Mouse (Mus musculus) forebrain, embryonic 10.5 days (tissue): ENCODE results near the gene Tmem156. TPM values are rescaled to one million over a fixed set of nuclear protein-coding genes. Genes with fewer than 3 reads are reported as not detected.

ENCODE experiments used
- DNase-seq: peaks from one replicate; pipeline ENCODE4 v3.0.0-alpha.2; 2017; ENCODE audit warnings: low spot score; ENCODE audit errors: extremely low spot score
- H3K27ac ChIP-seq: fragments of 300-500 bp; sonication (generic); 2 replicates; pipeline ENCODE4 v1.5.1; 2016; ENCODE audit warnings: mild to moderate bottlenecking
- H3K27me3 ChIP-seq: fragments of 300-500 bp; sonication (generic); 2 replicates; pipeline ENCODE4 v1.6.1; 2016; ENCODE audit warnings: mild to moderate bottlenecking; ENCODE audit not compliant: poor library complexity, severe bottlenecking
- H3K36me3 ChIP-seq: fragments of 300-500 bp; sonication (generic); replicated peaks from 2 replicates; pipeline ENCODE4 v1.6.1; 2016; ENCODE audit warnings: mild to moderate bottlenecking, moderate library complexity
- H3K4me1 ChIP-seq: fragments of 300-500 bp; sonication (generic); 2 replicates; pipeline ENCODE4 v1.6.1; 2016
- H3K4me3 ChIP-seq: fragments of 300-500 bp; sonication (generic); 2 replicates; pipeline ENCODE4 v1.5.1; 2016; ENCODE audit warnings: mild to moderate bottlenecking, moderate library complexity
- H3K9me3 ChIP-seq: fragments of 300-500 bp; sonication (generic); 2 replicates; pipeline ENCODE4 v1.6.1; 2016; ENCODE audit warnings: mild to moderate bottlenecking, moderate library complexity
- WGBS: fragments of 180-500 bp; shearing (Covaris S2); methylation state at CpG from one replicate; pipeline ENCODE4 v1.1.7; 2016; 5-methylcytosine and 5-hydroxymethylcytosine counted together
- polyA plus RNA-seq: library from polyadenylated mRNA; unstranded; fragments of >200 nt; fragmentation: Nextera tagmentation; extraction: Ambion mirVana; gene quantifications from 2 replicates; pipeline ENCODE4 v1.2.1, GENCODE M21; 2016

The Tmem156 gene
- polyA plus RNA-seq: not detected in 2 replicates

DNA sequence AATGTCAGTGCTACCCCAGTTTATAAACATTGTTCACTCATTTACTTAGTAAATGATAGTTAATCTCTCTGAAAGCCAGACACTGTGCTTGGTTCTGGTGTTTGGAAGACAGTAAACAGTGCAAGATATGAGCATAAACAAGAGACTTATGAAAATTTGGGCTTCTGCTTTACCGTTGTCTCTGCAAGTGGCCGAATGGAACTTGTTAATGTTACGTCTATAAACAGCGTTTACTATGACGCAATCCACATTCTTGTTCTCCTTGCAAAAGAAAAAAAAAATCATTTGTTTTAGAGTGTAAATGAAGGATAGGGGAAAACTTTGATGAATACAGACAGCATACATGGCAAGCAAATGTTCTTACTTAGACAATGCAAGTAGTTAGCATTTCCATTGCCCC is at the start of gene Tmem156:
Tmem156 (minus strand) TSS at position 212 of the 400 bp plus-strand sequence.
- 90% methylated on average over 5 of the region's 5 CpGs for WGBS
- Histone ChIP-seq H3K36me3 (no peaks in the 10 kb centered on the region), H3K9me3 (no peaks in the 10 kb centered on the region), H3K4me3 (no peak within 1 kb of the TSS), H3K27me3 (no peaks in the 10 kb centered on the region), H3K27ac (no peak within 1 kb of the TSS), H3K4me1 (no peaks in the 10 kb centered on the region)
- DNase-seq: no peak

GRCm38 (mm10) chr5:65141242-65141641 is 49.3 kb upstream of the Tmem156 start:
- 93% methylated on average over 8 of the region's 8 CpGs for WGBS

GRCm38 (mm10) chr5:65137073-65137472 is 45.1 kb upstream of the Tmem156 start:
- no peaks in the 10 kb centered on the region for H3K9me3 ChIP-seq
- 80% methylated on average over 6 of the region's 6 CpGs for whole genome bisulfite sequencing
- DNase-seq: no peak
- no peak overlapping the region for H3K27ac ChIP-seq
- H3K4me1 ChIP-seq: peaks cover 8% of the 10 kb centered on the region; the same call in 1 of the 2 replicates
- peaks cover 9% of the 10 kb centered on the region for H3K36me3 ChIP-seq
- no peak overlapping the region for H3K4me3 ChIP-seq
- no peaks in the 10 kb centered on the region for H3K27me3 ChIP-seq

More at GRCm38 (mm10) chr5:65141242-65141641, 49.3 kb upstream of the Tmem156 start:
- Histone ChIP-seq H3K27ac (no peak overlapping the region), H3K4me1 (0 out of 2 replicates have a peak, but pooled peaks cover 3% of the 10 kb centered on the region), H3K27me3 (no peaks in the 10 kb centered on the region), H3K36me3 (peaks cover 37% of the 10 kb centered on the region), H3K9me3 (no peaks in the 10 kb centered on the region), H3K4me3 (no peak overlapping the region)
- no peak for DNase-seq

GRCm38 (mm10) chr5:65136159-65136558 is 44.2 kb upstream of the Tmem156 start:
- no peak overlapping the region for H3K4me3 ChIP-seq
- no peaks in the 10 kb centered on the region for H3K27me3 ChIP-seq
- peaks cover under 1% of the 10 kb centered on the region for H3K36me3 ChIP-seq
- 88% methylated on average over 7 of the region's 7 CpGs for WGBS
- H3K9me3 ChIP-seq: no peaks in the 10 kb centered on the region
- no peak overlapping the region for H3K27ac ChIP-seq
- no peak for DNase-seq
- peaks cover 15% of the 10 kb centered on the region for H3K4me1 ChIP-seq

- no peaks in the 10 kb centered on the region for H3K36me3 ChIP-seq
- H3K4me3 ChIP-seq: peak overlapping the region; percentile 62
- H3K27me3 ChIP-seq: no peaks in the 10 kb centered on the region
- H3K27ac ChIP-seq: peak overlapping the region; percentile 89
- H3K9me3 ChIP-seq: no peaks in the 10 kb centered on the region
- DNase-seq: peak; percentile 24
- WGBS: 13% methylated on average over 20 of the region's 20 CpGs
- H3K4me1 ChIP-seq: peaks cover 44% of the 10 kb centered on the region
Observed at GRCm38 (mm10) chr5:65131211-65131879, 39.4 kb upstream of the Tmem156 start.

GRCm38 (mm10) chr5:65130528-65131210 is 38.7 kb upstream of the Tmem156 start:
- Histone ChIP-seq H3K27ac (peak overlapping the region; percentile 89), H3K36me3 (no peaks in the 10 kb centered on the region), H3K27me3 (no peaks in the 10 kb centered on the region), H3K4me3 (peak overlapping the region; percentile 62), H3K9me3 (no peaks in the 10 kb centered on the region), H3K4me1 (peaks cover 37% of the 10 kb centered on the region)
- peak; percentile 70 for DNase-seq
- 2% methylated on average over 12 of the region's 12 CpGs for WGBS

DNA sequence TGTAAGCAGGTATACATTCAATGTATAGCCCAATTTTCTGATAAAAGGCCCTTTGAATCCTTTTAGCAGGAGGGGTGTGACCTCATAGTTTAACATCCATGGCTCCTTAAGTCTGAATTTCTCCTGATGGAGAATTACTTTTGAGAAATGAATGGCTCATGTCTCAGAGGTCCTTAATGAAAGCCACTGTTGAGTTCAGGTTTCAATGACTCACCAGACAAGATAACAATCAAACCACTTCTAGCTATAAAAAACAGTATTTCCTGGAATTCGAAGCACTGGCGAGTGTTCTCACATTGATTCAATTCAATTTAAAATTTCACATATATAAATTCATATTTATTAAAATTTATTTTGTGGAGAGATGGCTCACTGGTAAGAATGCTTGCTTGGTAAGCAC is 36.5 kb upstream of the Tmem156 start:
- Histone ChIP-seq H3K27me3 (no peaks in the 10 kb centered on the region), H3K4me1 (peaks cover 37% of the 10 kb centered on the region), H3K4me3 (no peak overlapping the region), H3K9me3 (no peaks in the 10 kb centered on the region), H3K36me3 (no peaks in the 10 kb centered on the region), H3K27ac (peak overlapping the region; percentile 89)
- 80% methylated on average over 2 of the region's 2 CpGs for WGBS
- DNase-seq: no peak

- no peaks in the 10 kb centered on the region for H3K36me3 ChIP-seq
- peaks cover 30% of the 10 kb centered on the region for H3K4me1 ChIP-seq
- H3K27me3 ChIP-seq: no peaks in the 10 kb centered on the region
- no peak overlapping the region for H3K4me3 ChIP-seq
- no peak for DNase-seq
- WGBS: 90% methylated on average over 1 of the region's 1 CpGs
- no peaks in the 10 kb centered on the region for H3K9me3 ChIP-seq
- H3K27ac ChIP-seq: no peak overlapping the region
Observed at GRCm38 (mm10) chr5:65126137-65126536, 34.2 kb upstream of the Tmem156 start.

DNA sequence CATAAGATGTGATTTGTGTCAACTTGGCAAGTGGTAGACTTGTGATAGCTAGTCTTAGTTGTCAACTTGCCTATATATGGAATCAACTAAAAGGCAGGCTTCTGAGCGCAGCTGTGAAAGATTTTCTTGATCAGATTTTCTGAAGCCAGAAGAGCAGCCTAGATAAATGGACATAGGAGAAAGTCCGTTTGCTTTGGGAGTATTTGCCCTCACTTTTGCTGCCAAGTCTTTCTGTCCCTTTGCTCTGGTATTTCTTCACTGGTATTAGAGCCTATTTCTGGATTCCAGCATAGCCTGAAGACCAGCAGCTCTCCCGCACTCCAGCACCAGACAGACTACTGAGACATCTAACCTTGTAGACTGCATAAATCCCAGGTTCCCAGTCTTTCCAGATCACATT is 30.7 kb upstream of the Tmem156 start:
- no peaks in the 10 kb centered on the region for H3K9me3 ChIP-seq
- no peaks in the 10 kb centered on the region for H3K36me3 ChIP-seq
- H3K27me3 ChIP-seq: no peaks in the 10 kb centered on the region
- no peak overlapping the region for H3K4me3 ChIP-seq
- H3K4me1 ChIP-seq: no peaks in the 10 kb centered on the region
- 91% methylated on average over 3 of the region's 3 CpGs for WGBS
- no peak for DNase-seq
- no peak overlapping the region for H3K27ac ChIP-seq

DNA sequence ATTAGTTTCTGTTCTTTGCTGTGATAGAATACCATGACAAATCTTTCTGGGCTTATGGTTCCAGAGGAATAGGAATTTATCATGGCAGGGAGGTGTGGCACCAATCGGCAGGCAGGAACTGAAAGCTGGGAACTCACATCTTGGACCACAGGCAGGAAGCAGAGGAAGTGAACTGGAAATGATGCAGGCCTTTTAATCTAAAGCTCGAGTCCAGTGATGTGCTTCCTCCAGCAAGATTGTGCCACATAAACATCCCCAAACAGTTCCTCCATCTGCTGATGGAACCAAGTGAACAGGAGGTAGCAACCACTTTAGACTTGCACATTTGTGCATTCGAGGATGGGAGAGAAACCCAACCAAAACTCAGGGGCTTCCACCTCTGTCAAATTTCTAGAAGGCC is 28.0 kb upstream of the Tmem156 start:
- no peak overlapping the region for H3K27ac ChIP-seq
- H3K9me3 ChIP-seq: no peaks in the 10 kb centered on the region
- DNase-seq: no peak
- H3K27me3 ChIP-seq: no peaks in the 10 kb centered on the region
- no peaks in the 10 kb centered on the region for H3K4me1 ChIP-seq
- H3K4me3 ChIP-seq: no peak overlapping the region
- peaks cover 12% of the 10 kb centered on the region for H3K36me3 ChIP-seq
- WGBS: 68% methylated on average over 3 of the region's 3 CpGs

DNA sequence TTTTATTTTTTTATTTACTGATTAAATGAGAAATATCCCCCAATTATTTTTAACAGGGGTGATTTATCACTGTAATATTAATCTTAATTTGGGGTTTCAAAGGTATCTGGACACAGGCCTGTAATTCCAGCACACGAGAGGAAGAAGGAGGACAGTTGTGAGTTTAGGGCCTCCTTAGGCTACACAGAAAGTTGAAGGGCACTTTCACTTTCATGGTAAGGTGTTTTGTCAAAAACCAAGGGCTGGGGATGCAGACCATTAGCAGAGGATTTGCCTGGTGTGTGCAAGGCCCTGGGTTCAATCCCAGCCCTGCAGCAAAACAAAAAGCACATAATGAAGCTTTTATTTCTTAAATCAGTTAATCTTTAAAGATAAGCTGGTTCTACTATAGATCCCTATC is 27.6 kb upstream of the Tmem156 start:
- peaks cover 12% of the 10 kb centered on the region for H3K36me3 ChIP-seq
- DNase-seq: no peak
- 76% methylated on average over 1 of the region's 1 CpGs for WGBS
- no peaks in the 10 kb centered on the region for H3K4me1 ChIP-seq
- no peaks in the 10 kb centered on the region for H3K9me3 ChIP-seq
- H3K4me3 ChIP-seq: no peak overlapping the region
- H3K27me3 ChIP-seq: no peaks in the 10 kb centered on the region
- H3K27ac ChIP-seq: no peak overlapping the region

- 99% methylated on average over 2 of the region's 2 CpGs for WGBS
- no peaks in the 10 kb centered on the region for H3K4me1 ChIP-seq
- H3K27ac ChIP-seq: no peak overlapping the region
- H3K9me3 ChIP-seq: no peaks in the 10 kb centered on the region
- peaks cover 16% of the 10 kb centered on the region for H3K36me3 ChIP-seq
- no peak for DNase-seq
- H3K4me3 ChIP-seq: no peak overlapping the region
- no peaks in the 10 kb centered on the region for H3K27me3 ChIP-seq
Observed at GRCm38 (mm10) chr5:65116789-65117188, 24.9 kb upstream of the Tmem156 start.

DNA sequence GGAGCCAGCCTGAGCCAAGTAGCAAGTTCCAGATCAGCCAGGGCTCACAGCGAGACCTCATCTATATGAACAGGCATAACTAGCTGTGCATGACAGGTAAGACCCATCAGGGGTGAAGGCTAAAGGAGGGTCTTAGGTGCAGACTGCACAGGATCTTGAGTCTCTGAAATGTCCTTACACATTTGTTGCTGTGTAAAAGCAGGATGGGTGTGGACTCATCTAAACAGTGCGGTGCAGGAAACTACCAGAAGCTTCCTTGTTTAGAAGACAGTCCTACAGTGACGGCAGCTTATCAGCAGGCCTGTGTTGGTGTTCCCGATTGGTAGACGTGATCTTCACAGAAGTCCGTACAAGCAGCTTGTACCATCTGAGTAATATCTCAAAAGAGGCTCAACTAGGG is 21.4 kb upstream of the Tmem156 start:
- Histone ChIP-seq H3K36me3 (peaks cover 16% of the 10 kb centered on the region), H3K4me3 (no peak overlapping the region), H3K27me3 (no peaks in the 10 kb centered on the region), H3K9me3 (no peaks in the 10 kb centered on the region), H3K27ac (no peak overlapping the region), H3K4me1 (peaks cover 8% of the 10 kb centered on the region)
- DNase-seq: no peak
- WGBS: 97% methylated on average over 6 of the region's 6 CpGs
